Mouse (Mus musculus) mouse trophoblast stem cell (cell line): ENCODE measurements around the gene Tgfa.

Source experiments
- in situ Hi-C, 2 experiments: fragments of 300-500 bp; cut with MseI, MboI; formaldehyde crosslinking; loops; 2 replicates in 1 of 2; 3 replicates in 1 of 2; pipeline ENCODE4 v1.15.1; 2025

Tgfa gene

GRCm38 (mm10) chr6:86296126-86296525, 101.1 kb downstream of the Tgfa start:
- in situ Hi-C loops: no loop called here

GRCm38 (mm10) chr6:86296938-86297337, 101.9 kb downstream of the Tgfa start:
- in situ Hi-C loops: no loop called here

GRCm38 (mm10) chr6:86298961-86299360, 103.9 kb downstream of the Tgfa start:
- in situ Hi-C loops: no loop called here

DNA sequence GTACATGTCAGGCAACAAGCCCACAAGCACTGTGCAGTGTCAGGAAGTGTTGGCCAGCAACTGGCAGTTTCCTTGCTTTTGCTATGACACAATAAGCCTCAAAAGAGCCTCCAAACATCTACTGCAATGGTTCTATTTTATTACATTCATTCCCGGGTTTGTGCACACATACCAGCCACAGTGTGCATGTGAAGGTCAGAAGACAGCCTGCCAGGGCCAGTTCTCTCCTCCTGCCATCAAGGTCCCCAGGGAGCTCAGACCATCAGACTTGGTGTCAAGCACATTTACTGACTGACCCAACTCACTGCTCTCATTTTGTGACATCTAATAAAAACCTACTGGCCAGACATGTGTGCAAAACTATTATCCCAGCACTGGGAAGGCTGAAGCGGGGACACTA, 104.4 kb downstream of the Tgfa start:
- in situ Hi-C loops: no loop called here

GRCm38 (mm10) chr6:86305680-86306079, 110.7 kb downstream of the Tgfa start:
- in situ Hi-C loops: no loop called here

GRCm38 (mm10) chr6:86314011-86314410, 119.0 kb downstream of the Tgfa start:
- in situ Hi-C loops: no loop called here

DNA sequence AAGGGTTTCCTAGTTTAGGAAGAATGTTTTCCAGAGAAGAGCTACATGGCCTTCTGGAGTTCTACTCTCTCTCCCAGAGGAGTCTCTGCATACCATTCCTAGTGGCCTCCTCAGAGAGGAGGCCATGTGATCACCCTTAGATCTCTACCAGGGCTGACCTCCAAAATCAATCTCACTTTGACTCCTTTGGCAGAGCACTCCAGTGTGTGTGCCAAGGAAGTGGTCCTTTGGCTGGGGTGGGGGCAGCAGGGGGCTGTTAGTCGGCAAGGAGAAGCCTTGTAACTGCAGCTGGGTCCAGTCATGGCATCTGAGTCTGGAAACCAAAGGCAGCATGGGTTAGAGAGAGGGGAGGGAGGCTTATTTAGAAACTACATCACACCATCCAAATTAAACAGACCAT, 122.0 kb downstream of the Tgfa start:
- in situ Hi-C loops: no loop called here

- in situ Hi-C loops: no loop called here
These were observed 123.8 kb downstream of the Tgfa start for GRCm38 (mm10) chr6:86318855-86319254.

GRCm38 (mm10) chr6:86322031-86322563, 127.1 kb downstream of the Tgfa start:
- in situ Hi-C loops: no loop called here

DNA sequence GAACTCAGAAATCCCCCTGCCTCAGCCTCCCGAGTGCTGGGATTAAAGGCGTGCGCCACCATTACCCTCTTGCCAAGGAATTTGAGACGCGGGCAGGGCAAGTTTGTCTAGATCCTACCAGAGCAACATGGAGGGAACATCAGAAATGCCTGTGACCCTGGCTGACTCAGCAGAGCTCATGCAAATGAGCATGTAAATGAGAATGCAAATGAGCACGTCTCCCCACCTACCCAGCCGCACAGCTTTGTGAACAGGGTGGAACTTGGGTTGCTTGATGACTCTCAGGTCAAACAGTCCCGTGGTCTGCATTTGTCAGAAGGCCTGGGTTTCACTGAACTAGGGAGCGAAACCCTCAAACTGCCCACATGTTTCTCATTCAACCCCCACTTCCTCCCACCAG, 128.0 kb downstream of the Tgfa start:
- in situ Hi-C loops: no loop called here

DNA sequence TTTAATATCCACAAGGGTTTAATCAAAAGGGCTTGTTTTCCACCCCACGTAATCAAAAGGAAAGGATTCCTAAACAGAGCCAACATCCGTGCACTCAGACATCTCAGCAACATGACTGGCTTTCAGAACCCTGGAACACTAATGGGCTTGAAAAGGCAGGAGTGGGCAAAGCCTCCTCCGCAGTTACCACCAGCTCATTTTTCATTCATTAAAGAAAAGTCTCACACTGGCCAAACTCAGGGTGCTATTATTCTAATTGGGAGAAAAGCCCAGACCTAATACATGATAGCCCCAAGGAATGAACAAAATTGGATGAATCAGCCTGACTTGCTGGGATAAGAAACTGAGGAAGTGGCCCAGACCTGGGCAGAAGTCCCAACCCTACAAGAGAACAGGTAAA, 129.4 kb downstream of the Tgfa start:
- in situ Hi-C loops: no loop called here
